8 mouse cellular contexts compared by ENCODE assay signal in the genomic region with DNA sequence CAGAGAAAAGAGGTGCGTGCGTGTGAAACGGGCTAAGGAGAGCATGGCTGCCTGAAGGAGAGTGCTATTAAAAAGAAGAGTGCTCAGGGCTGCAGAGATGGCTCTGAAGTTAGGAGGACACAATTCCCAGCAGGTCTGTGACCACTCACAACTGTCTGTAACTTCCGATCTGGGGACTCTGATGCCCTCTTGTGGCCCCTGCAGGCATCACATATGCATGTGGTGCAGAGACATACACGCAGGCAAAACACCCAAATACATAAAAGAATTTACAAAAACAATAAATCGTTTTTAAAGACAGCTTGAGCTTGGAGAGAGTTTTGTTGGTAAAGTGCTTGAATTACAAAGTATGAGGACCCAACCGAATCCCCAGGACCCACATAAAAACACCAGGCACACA. TPM values are rescaled to one million over a fixed set of nuclear protein-coding genes. Genes with fewer than 3 reads are reported as not detected.
DNase-seq lines count a peak whose midpoint lies in the region; ATAC-seq and TF ChIP-seq lines count a peak whose summit lies in the region.

No protein-coding gene starts in this region.

- no peaks in the 10 kb centered on the region for H3K27me3 ChIP-seq in forebrain, postnatal 0 days (ENCODE audit: insufficient read depth, low read length)
- peaks cover 27% of the 10 kb centered on the region for H3K27me3 ChIP-seq in forebrain, embryonic 12.5 days
- H3K27me3 ChIP-seq in midbrain, embryonic 14.5 days (ENCODE audit: control insufficient read depth, insufficient read depth, low read length): peaks cover 10% of the 10 kb centered on the region; the same call in 1 of the 2 replicates
- H3K27me3 ChIP-seq in midbrain, embryonic 16.5 days (ENCODE audit: control insufficient read depth, insufficient read depth, low read depth, low read length): no peaks in the 10 kb centered on the region
- H3K27me3 ChIP-seq in hindbrain, postnatal 0 days (ENCODE audit: insufficient read depth, low read length): no peaks in the 10 kb centered on the region
- H3K27me3 ChIP-seq in midbrain, postnatal 0 days (ENCODE audit: insufficient read depth, low read length): no peaks in the 10 kb centered on the region

- no peak overlapping the region for H3K4me3 ChIP-seq in forebrain, postnatal 0 days (ENCODE audit: low read depth, low read length)
- no peak overlapping the region for H3K4me3 ChIP-seq in forebrain, embryonic 12.5 days (replicated peaks)
- H3K4me3 ChIP-seq in midbrain, embryonic 14.5 days (replicated peaks; ENCODE audit: low read depth, low read length): no peak overlapping the region
- H3K4me3 ChIP-seq in midbrain, embryonic 16.5 days (ENCODE audit: low read depth, low read length): no peak overlapping the region
- no peak overlapping the region for H3K4me3 ChIP-seq in hindbrain, postnatal 0 days (ENCODE audit: low read length)
- no peak overlapping the region for H3K4me3 ChIP-seq in midbrain, postnatal 0 days (ENCODE audit: low read depth, low read length)

- H3K4me2 ChIP-seq in forebrain, postnatal 0 days (ENCODE audit: low read depth): no peak overlapping the region
- H3K4me2 ChIP-seq in forebrain, embryonic 12.5 days: no peak overlapping the region
- no peak overlapping the region for H3K4me2 ChIP-seq in midbrain, embryonic 14.5 days (ENCODE audit: low read length)
- no peak overlapping the region for H3K4me2 ChIP-seq in midbrain, embryonic 16.5 days (ENCODE audit: low read length)
- no peak overlapping the region for H3K4me2 ChIP-seq in hindbrain, postnatal 0 days (ENCODE audit: low read depth, low read length)
- H3K4me2 ChIP-seq in midbrain, postnatal 0 days (ENCODE audit: low read depth, low read length, poor library complexity, severe bottlenecking): no peak overlapping the region

- DNase-seq in forebrain, postnatal 0 days: peak; percentile 63
- peak; percentile 70 for DNase-seq in midbrain, embryonic 14.5 days
- DNase-seq in adrenal gland, adult 18-20 months (ENCODE audit: low spot score in 2 of 2): peak; percentile 35 to 57
- peak; percentile 69 for DNase-seq in hindbrain, postnatal 0 days (ENCODE audit: low spot score)
- peak; percentile 61 for DNase-seq in midbrain, postnatal 0 days (ENCODE audit: low spot score)
- DNase-seq in urinary bladder, postnatal 25 days (ENCODE audit: low spot score): no peak

- H3K4me1 ChIP-seq in forebrain, postnatal 0 days (ENCODE audit: insufficient read depth): peaks cover 7% of the 10 kb centered on the region; the same call in 1 of the 2 replicates
- H3K4me1 ChIP-seq in forebrain, embryonic 12.5 days: peaks cover 9% of the 10 kb centered on the region
- 0 out of 2 replicates have a peak, but pooled peaks cover 6% of the 10 kb centered on the region for H3K4me1 ChIP-seq in midbrain, embryonic 14.5 days (ENCODE audit: control insufficient read depth, insufficient read depth, low read length)
- peaks cover 2% of the 10 kb centered on the region; the same call in 1 of the 2 replicates for H3K4me1 ChIP-seq in midbrain, embryonic 16.5 days (ENCODE audit: control insufficient read depth, insufficient read depth, low read length)
- 0 out of 2 replicates have a peak, but pooled peaks cover 3% of the 10 kb centered on the region for H3K4me1 ChIP-seq in hindbrain, postnatal 0 days (ENCODE audit: insufficient read depth, low read length)
- H3K4me1 ChIP-seq in midbrain, postnatal 0 days (ENCODE audit: insufficient read depth, low read length): no peaks in the 10 kb centered on the region

- whole genome bisulfite sequencing in forebrain, postnatal 0 days: 29% methylated on average over 7 of the region's 7 CpGs
- WGBS in forebrain, embryonic 12.5 days: 29% methylated on average over 7 of the region's 7 CpGs
- WGBS in midbrain, embryonic 14.5 days: 32% methylated on average over 7 of the region's 7 CpGs
- 26% methylated on average over 7 of the region's 7 CpGs for WGBS in midbrain, embryonic 16.5 days
- WGBS in hindbrain, postnatal 0 days: 31% methylated on average over 7 of the region's 7 CpGs
- WGBS in midbrain, postnatal 0 days: 34% methylated on average over 7 of the region's 7 CpGs

- no peak overlapping the region for H3K9ac ChIP-seq in forebrain, postnatal 0 days
- no peak overlapping the region for H3K9ac ChIP-seq in forebrain, embryonic 12.5 days
- no peak overlapping the region for H3K9ac ChIP-seq in midbrain, embryonic 14.5 days (replicated peaks; ENCODE audit: low read length)
- no peak overlapping the region for H3K9ac ChIP-seq in midbrain, embryonic 16.5 days (ENCODE audit: low read depth, low read length)
- H3K9ac ChIP-seq in hindbrain, postnatal 0 days (replicated peaks; ENCODE audit: low read length): no peak overlapping the region
- no peak overlapping the region for H3K9ac ChIP-seq in midbrain, postnatal 0 days (replicated peaks; ENCODE audit: low read length, poor library complexity, severe bottlenecking)

- H3K27ac ChIP-seq in forebrain, postnatal 0 days (ENCODE audit: low read depth, low read length): no peak overlapping the region
- H3K27ac ChIP-seq in forebrain, embryonic 12.5 days: no peak overlapping the region
- no peak overlapping the region for H3K27ac ChIP-seq in midbrain, embryonic 14.5 days (replicated peaks; ENCODE audit: low read depth, low read length)
- H3K27ac ChIP-seq in midbrain, embryonic 16.5 days (ENCODE audit: low read length): no peak overlapping the region
- no peak overlapping the region for H3K27ac ChIP-seq in hindbrain, postnatal 0 days
- no peak overlapping the region for H3K27ac ChIP-seq in midbrain, postnatal 0 days (ENCODE audit: low read depth, low read length)

- no peaks in the 10 kb centered on the region for H3K36me3 ChIP-seq in forebrain, postnatal 0 days (ENCODE audit: insufficient read depth)
- H3K36me3 ChIP-seq in forebrain, embryonic 12.5 days (replicated peaks): no peaks in the 10 kb centered on the region
- no peaks in the 10 kb centered on the region for H3K36me3 ChIP-seq in midbrain, embryonic 14.5 days (ENCODE audit: control insufficient read depth, insufficient read depth, low read length)
- no peaks in the 10 kb centered on the region for H3K36me3 ChIP-seq in midbrain, embryonic 16.5 days (ENCODE audit: control insufficient read depth, insufficient read depth, low read length)
- no peaks in the 10 kb centered on the region for H3K36me3 ChIP-seq in hindbrain, postnatal 0 days (ENCODE audit: insufficient read depth, low read length)
- H3K36me3 ChIP-seq in midbrain, postnatal 0 days (ENCODE audit: insufficient read depth, low read length): no peaks in the 10 kb centered on the region

- no peak for ATAC-seq in forebrain, postnatal 0 days
- no peak for ATAC-seq in forebrain, embryonic 12.5 days (ENCODE audit: low FRiP score)
- ATAC-seq in midbrain, embryonic 14.5 days (ENCODE audit: low FRiP score, low TSS enrichment): no peak
- no peak for ATAC-seq in midbrain, embryonic 16.5 days
- no peak for ATAC-seq in hindbrain, postnatal 0 days
- ATAC-seq in midbrain, postnatal 0 days (ENCODE audit: low FRiP score): no peak

- peak; percentile 69 for TF ChIP-seq CTCF in forebrain, postnatal 0 days (IDR thresholded peaks at IDR 0.05; ENCODE audit: low read depth)
- peak; percentile 80 for TF ChIP-seq CTCF in hindbrain, postnatal 0 days (IDR thresholded peaks at IDR 0.05; ENCODE audit: low read depth)
- peak; percentile 80 for TF ChIP-seq CTCF in midbrain, postnatal 0 days (IDR thresholded peaks at IDR 0.05)

- H3K9me3 ChIP-seq in forebrain, postnatal 0 days (ENCODE audit: low read length): no peaks in the 10 kb centered on the region
- no peaks in the 10 kb centered on the region for H3K9me3 ChIP-seq in forebrain, embryonic 12.5 days
- no peaks in the 10 kb centered on the region for H3K9me3 ChIP-seq in midbrain, embryonic 14.5 days (ENCODE audit: control insufficient read depth, low read length)
- H3K9me3 ChIP-seq in midbrain, embryonic 16.5 days (replicated peaks; ENCODE audit: control insufficient read depth, low read length, poor library complexity, severe bottlenecking): no peaks in the 10 kb centered on the region
- H3K9me3 ChIP-seq in hindbrain, postnatal 0 days (ENCODE audit: low read length): no peaks in the 10 kb centered on the region
- H3K9me3 ChIP-seq in midbrain, postnatal 0 days (ENCODE audit: low read length): no peaks in the 10 kb centered on the region

RNA-seq across cellular contexts. Expression of a gene that starts 3.1 kb away (rescaled TPM):
- 67.0 and 86.7 TPM in 2 replicates for total RNA-seq in forebrain, postnatal 0 days (2014; rRNA removed)
- polyA plus RNA-seq in forebrain, postnatal 0 days (2015; fragmentation: Nextera tagmentation; extraction: Ambion mirVana): 22.4 and 31.6 TPM in 2 replicates
- polyA plus RNA-seq in forebrain, embryonic 12.5 days (2016; fragmentation: Nextera tagmentation; extraction: Ambion mirVana): 14.4 and 16.3 TPM in 2 replicates
- polyA plus RNA-seq in midbrain, embryonic 14.5 days (2014; fragmentation: Nextera tagmentation; extraction: Ambion mirVana): 31.7 and 33.7 TPM in 2 replicates
- polyA plus RNA-seq in midbrain, embryonic 16.5 days (2015; fragmentation: Nextera tagmentation; extraction: Ambion mirVana): 36.0 and 39.4 TPM in 2 replicates
- 10 to 100 TPM; 36.4 to 48.5 TPM for total RNA-seq in adrenal gland, adult 18-20 months (2021)
- total RNA-seq in hindbrain, postnatal 0 days (2014; rRNA removed): 118 and 123 TPM in 2 replicates
- polyA plus RNA-seq in hindbrain, postnatal 0 days (2015; fragmentation: Nextera tagmentation; extraction: Ambion mirVana): 34.0 and 39.0 TPM in 2 replicates
- total RNA-seq in midbrain, postnatal 0 days (2014; rRNA removed): 125 and 140 TPM in 2 replicates
- polyA plus RNA-seq in midbrain, postnatal 0 days (2015; fragmentation: Nextera tagmentation; extraction: Ambion mirVana): 42.7 and 46.4 TPM in 2 replicates

RNA-seq across cellular contexts. Expression of a gene that starts 38.5 kb away (rescaled TPM):
- total RNA-seq in forebrain, postnatal 0 days (2014; rRNA removed): 1.0 and 3.5 TPM in 2 replicates
- 0.77 and 1.2 TPM in 2 replicates for polyA plus RNA-seq in forebrain, postnatal 0 days (2015; fragmentation: Nextera tagmentation; extraction: Ambion mirVana)
- 4.6 and 5.1 TPM in 2 replicates for polyA plus RNA-seq in forebrain, embryonic 12.5 days (2016; fragmentation: Nextera tagmentation; extraction: Ambion mirVana)
- polyA plus RNA-seq in midbrain, embryonic 14.5 days (2014; fragmentation: Nextera tagmentation; extraction: Ambion mirVana): 1.9 and 3.5 TPM in 2 replicates
- polyA plus RNA-seq in midbrain, embryonic 16.5 days (2015; fragmentation: Nextera tagmentation; extraction: Ambion mirVana): 0.73 and 1.2 TPM in 2 replicates
- 1 to 10 TPM; 4.5 to 6.9 TPM for total RNA-seq in adrenal gland, adult 18-20 months (2021)
- total RNA-seq in hindbrain, postnatal 0 days (2014; rRNA removed): 3.3 and 12.1 TPM in 2 replicates
- 2.2 and 3.7 TPM in 2 replicates for polyA plus RNA-seq in hindbrain, postnatal 0 days (2015; fragmentation: Nextera tagmentation; extraction: Ambion mirVana)
- 0.94 and 1.5 TPM in 2 replicates for total RNA-seq in midbrain, postnatal 0 days (2014; rRNA removed)
- 1.2 and 1.8 TPM in 2 replicates for polyA plus RNA-seq in midbrain, postnatal 0 days (2015; fragmentation: Nextera tagmentation; extraction: Ambion mirVana)

RNA-seq across cellular contexts. Expression of a gene that starts 42.5 kb away (rescaled TPM):
- 213 and 215 TPM in 2 replicates for total RNA-seq in forebrain, postnatal 0 days (2014; rRNA removed)
- 117 TPM in 2 replicates for polyA plus RNA-seq in forebrain, postnatal 0 days (2015; fragmentation: Nextera tagmentation; extraction: Ambion mirVana)
- polyA plus RNA-seq in forebrain, embryonic 12.5 days (2016; fragmentation: Nextera tagmentation; extraction: Ambion mirVana): 47.0 and 71.6 TPM in 2 replicates
- 64.8 and 82.1 TPM in 2 replicates for polyA plus RNA-seq in midbrain, embryonic 14.5 days (2014; fragmentation: Nextera tagmentation; extraction: Ambion mirVana)
- 58.7 and 60.4 TPM in 2 replicates for polyA plus RNA-seq in midbrain, embryonic 16.5 days (2015; fragmentation: Nextera tagmentation; extraction: Ambion mirVana)
- total RNA-seq in adrenal gland, adult 18-20 months (2021): 100 to 1,000 TPM; 184 to 355 TPM
- total RNA-seq in hindbrain, postnatal 0 days (2014; rRNA removed): 179 and 197 TPM in 2 replicates
- polyA plus RNA-seq in hindbrain, postnatal 0 days (2015; fragmentation: Nextera tagmentation; extraction: Ambion mirVana): 90.8 and 97.4 TPM in 2 replicates
- total RNA-seq in midbrain, postnatal 0 days (2014; rRNA removed): 201 and 208 TPM in 2 replicates
- 93.1 and 93.3 TPM in 2 replicates for polyA plus RNA-seq in midbrain, postnatal 0 days (2015; fragmentation: Nextera tagmentation; extraction: Ambion mirVana)

RNA-seq across cellular contexts. Expression of a gene that starts 43.3 kb away (rescaled TPM):
- 6.2 and 7.3 TPM in 2 replicates for total RNA-seq in forebrain, postnatal 0 days (2014; rRNA removed)
- 8.0 and 8.1 TPM in 2 replicates for polyA plus RNA-seq in forebrain, postnatal 0 days (2015; fragmentation: Nextera tagmentation; extraction: Ambion mirVana)
- polyA plus RNA-seq in forebrain, embryonic 12.5 days (2016; fragmentation: Nextera tagmentation; extraction: Ambion mirVana): 3.6 and 3.9 TPM in 2 replicates
- 3.3 and 6.0 TPM in 2 replicates for polyA plus RNA-seq in midbrain, embryonic 14.5 days (2014; fragmentation: Nextera tagmentation; extraction: Ambion mirVana)
- 4.9 and 5.9 TPM in 2 replicates for polyA plus RNA-seq in midbrain, embryonic 16.5 days (2015; fragmentation: Nextera tagmentation; extraction: Ambion mirVana)
- 10 to 100 TPM; 11.2 to 18.1 TPM for total RNA-seq in adrenal gland, adult 18-20 months (2021)
- total RNA-seq in hindbrain, postnatal 0 days (2014; rRNA removed): 10.5 and 14.5 TPM in 2 replicates
- polyA plus RNA-seq in hindbrain, postnatal 0 days (2015; fragmentation: Nextera tagmentation; extraction: Ambion mirVana): 9.4 and 10.8 TPM in 2 replicates
- 12.2 and 12.6 TPM in 2 replicates for total RNA-seq in midbrain, postnatal 0 days (2014; rRNA removed)
- 8.8 TPM in 2 replicates for polyA plus RNA-seq in midbrain, postnatal 0 days (2015; fragmentation: Nextera tagmentation; extraction: Ambion mirVana)
